Mouse (Mus musculus): ENCODE results near the gene Aldh1l1.

GRCm38 (mm10) chr6:90649279-90649678 lies 163.1 kb downstream of the Aldh1l1 start:
- TF ChIP-seq ZMIZ1 (IDR thresholded peaks at IDR 0.05; ENCODE audit: low read depth, low read length) (no peak), NELFE (IDR thresholded peaks at IDR 0.05; ENCODE audit: low read depth, low read length) (no peak), POLR2A (IDR thresholded peaks at IDR 0.05; ENCODE audit: control insufficient read depth in 1 of 2, insufficient read depth in 1 of 2, low read depth in 1 of 2, low read length in 2 of 2, poor library complexity in 1 of 2) (no peak), MAFK (IDR thresholded peaks at IDR 0.05; ENCODE audit: borderline replicate concordance, low read depth, low read length) (no peak), GABPA (IDR thresholded peaks at IDR 0.05; ENCODE audit: low read depth, low read length) (no peak), MAZ (IDR thresholded peaks at IDR 0.05; ENCODE audit: low read depth, low read length) (no peak), CHD1 (IDR thresholded peaks at IDR 0.05; ENCODE audit: low read depth, low read length) (no peak), CTCF (IDR thresholded peaks at IDR 0.05 in 2 of 3, conservative IDR thresholded peaks at IDR 0.05 in 1 of 3; ENCODE audit: control insufficient read depth in 1 of 3, insufficient read depth in 1 of 3, low read depth in 2 of 3, low read length in 3 of 3, poor library complexity in 1 of 3, severe bottlenecking in 1 of 3) (no peak), GATA1 (IDR thresholded peaks at IDR 0.05; ENCODE audit: low read depth, low read length) (no peak), ZNF384 (IDR thresholded peaks at IDR 0.05; ENCODE audit: low read depth, low read length) (no peak), TAL1 (IDR thresholded peaks at IDR 0.05; ENCODE audit: low read length) (no peak), TCF12 (IDR thresholded peaks at IDR 0.05; ENCODE audit: low read depth, low read length) (no peak), USF1 (IDR thresholded peaks at IDR 0.05; ENCODE audit: low read depth, low read length) (no peak), TBP (IDR thresholded peaks at IDR 0.05; ENCODE audit: low read depth, low read length) (no peak)
